Mouse (Mus musculus) neutrophil, adult 59 days (primary cell): ENCODE results near the gene Olfr315. TPM values are rescaled to one million over a fixed set of nuclear protein-coding genes. Genes with fewer than 3 reads are reported as not detected.

Experiments
- total RNA-seq, 2 experiments: library from RNA; stranded (reverse); gene quantifications; 1 replicate in 1 of 2; 2 replicates in 1 of 2; pipeline ENCODE4 v1.2.4; 2023

The Olfr315 gene
- not detected for total RNA-seq

DNA sequence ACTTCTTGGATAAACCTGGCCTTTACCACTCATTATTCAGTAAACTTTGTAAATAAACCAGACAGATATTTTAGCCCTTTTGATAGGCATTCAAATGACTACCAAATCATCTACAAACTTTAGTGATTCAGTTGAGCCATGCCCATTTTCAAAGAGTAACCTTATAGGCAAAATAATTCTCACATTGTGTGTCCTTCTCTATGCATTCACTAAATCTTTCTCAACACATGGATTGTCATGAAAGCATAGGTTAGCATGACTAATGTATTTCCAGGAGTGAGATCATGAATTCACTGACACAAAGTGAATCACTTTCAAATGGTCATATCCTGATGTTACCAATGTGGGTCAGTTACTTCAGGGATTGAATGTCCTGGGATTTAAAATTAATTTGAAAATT lies at the start of gene Olfr315:
Olfr315 (plus strand) TSS at position 301 of the 400 bp plus-strand sequence.

DNA sequence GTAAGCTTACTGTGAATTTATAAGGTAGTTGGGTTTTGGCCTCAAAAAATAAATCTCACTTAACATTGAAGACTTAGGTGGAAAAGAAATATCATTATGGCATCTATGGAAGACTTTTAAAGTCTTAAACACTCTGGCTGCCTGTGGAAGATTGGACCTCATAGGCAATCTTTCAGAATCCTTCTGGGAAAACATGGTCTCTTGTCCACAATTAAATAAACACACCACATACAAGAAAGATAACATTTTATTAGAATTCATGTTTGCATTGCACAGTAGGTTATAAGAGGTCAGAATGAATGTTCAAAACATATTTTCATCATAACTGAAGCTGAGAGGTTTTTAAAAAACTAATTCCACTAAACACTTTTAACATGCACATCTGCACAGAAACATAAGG lies 49.1 kb upstream of the Olfr315 start, which contains the start of gene Olfr318:
Olfr318 (minus strand) TSS at position 101 of the 400 bp plus-strand sequence.

DNA sequence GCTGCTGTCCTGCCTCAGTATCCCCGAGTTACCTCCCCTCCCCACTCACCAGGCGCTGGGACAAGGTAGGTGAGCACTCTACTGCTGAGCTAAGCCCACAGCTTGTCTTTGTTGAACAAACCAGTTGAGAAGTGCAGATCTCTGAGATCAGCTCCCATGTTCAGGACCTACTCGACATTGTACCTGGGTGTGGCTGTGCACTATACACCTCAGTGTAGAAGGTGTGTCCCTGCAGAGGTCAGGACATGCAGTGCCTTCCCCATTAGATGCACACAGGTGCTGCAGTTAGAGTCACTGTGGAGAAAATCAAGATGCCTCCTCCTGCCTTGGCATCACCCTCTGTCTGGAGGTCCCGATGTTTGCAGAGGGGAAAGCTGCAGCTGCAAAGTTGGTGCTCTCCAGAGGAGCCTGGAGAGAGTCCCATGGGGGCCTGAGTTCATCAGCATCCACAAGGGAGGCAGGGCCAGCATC lies 34.2 kb upstream of the Olfr315 start, which contains the start of gene Olfr317:
Olfr317 (minus strand) TSS at position 421 of the 471 bp plus-strand sequence.

DNA sequence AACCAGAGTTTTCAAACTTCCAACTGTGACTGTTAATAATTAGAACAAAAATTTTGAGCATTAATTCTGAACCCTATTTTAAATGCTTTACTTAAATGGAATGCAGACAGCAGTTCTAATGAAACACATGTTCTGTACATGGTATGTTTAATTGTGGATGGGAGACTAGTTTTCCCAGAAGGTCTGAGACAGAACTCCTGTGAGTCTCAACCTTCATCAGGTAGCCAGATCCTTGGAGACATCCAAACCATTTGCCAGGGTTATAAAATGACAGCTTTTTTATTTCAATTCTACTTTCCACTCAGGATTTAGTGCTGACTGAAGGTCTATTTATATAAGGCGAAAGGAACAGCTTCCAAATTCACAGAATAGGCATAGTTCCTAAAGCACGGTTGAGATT lies 20.6 kb upstream of the Olfr315 start, which contains the start of gene Olfr316:
Olfr316 (plus strand) TSS at position 301 of the 400 bp plus-strand sequence.

DNA sequence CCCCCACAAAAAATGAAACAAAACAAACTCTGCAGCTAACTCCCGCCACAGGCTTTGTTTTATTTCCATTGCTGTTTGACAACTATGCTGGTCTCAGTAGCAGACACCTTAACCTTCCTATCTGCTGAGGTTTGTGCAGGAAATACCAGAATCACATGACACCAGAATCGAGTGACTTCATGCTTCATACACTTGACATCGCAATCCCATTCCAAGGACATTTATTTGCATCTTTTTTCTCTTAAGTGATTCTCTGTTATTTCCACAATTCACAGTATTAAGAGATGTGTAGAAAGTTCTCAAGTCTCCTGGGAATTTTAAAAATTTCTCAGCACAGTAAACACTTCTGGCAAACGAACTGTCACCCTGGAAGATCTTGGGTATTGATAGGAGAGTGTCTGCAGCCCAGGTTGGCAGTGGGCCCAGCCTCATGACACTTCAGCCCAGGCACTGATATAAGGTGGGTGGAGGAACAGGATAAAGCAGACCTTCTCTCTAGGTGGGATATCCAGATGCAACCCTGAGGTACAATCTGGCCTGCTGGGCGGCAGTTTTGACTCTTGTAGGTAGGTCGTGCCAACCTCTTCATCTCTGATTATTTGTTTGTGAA lies 9.6 kb downstream of the Olfr315 start, which contains the start of gene Olfr314:
Olfr314 (plus strand) TSS at position 473 of the 610 bp plus-strand sequence.

DNA sequence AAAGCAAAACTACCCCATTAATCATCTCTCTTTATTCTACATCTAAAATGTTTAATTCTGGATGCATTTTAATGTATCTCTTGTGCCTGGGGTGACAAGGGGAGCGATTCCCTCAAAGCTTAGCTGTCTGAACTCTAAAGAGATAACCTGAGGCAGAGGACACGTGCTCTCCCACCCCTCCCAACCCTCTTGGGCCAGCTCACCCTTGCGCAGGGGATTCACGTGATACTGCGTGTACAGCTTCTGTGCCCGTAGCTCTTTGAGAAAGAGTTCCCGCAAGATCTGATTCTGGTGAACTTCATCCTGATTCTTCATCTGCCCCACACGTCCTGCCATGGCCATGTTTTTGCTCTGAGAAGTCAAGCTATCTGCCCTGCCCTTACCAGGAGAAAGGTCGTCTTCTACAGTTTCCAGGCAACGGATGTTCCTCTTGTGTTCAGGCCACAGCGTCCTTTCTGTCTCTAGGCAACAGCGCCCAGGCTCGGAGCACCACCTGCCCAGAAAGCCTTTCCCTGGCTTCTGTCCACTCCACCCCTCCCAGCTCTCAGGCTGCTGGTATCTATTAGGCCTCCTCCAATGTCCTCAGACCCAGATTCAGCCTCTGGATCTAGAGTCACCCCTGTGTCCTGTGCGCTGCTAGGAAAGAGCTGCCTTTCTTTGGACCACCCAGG lies 28.7 kb downstream of the Olfr315 start, which contains the start of gene Fam183b:
Fam183b (minus strand) TSS at position 403 of the 671 bp plus-strand sequence.

DNA sequence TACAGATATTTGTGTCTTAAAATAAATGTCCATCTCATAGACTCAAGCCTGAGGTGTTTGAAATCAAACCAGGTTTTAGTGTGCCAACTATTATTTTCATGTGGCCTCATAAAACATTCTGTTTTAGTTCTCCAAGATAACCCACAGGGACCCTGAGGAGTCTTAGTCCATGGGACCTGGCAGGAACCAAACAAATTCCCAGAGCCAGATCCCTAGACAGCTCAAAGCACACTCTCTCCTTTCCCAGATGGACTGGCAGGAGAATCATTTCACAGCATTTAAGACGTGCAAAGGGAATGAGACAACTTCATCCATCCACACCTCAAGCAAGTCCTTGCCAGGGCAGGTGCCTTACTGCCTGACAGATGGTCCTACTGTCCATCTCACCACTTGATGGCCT lies 41.7 kb downstream of the Olfr315 start, which contains the start of gene Olfr313:
Olfr313 (plus strand) TSS at position 301 of the 400 bp plus-strand sequence.

DNA sequence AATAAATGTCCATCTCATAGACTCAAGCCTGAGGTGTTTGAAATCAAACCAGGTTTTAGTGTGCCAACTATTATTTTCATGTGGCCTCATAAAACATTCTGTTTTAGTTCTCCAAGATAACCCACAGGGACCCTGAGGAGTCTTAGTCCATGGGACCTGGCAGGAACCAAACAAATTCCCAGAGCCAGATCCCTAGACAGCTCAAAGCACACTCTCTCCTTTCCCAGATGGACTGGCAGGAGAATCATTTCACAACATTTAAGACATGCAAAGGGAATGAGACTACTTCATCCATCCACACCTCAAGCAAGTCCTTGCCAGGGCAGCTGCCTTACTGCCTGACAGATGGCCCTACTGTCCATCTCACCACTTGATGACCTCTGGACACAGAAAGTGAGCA lies 55.9 kb downstream of the Olfr315 start, which contains the start of gene Olfr312:
Olfr312 (plus strand) TSS at position 301 of the 400 bp plus-strand sequence.

Other genes starting within 250 kb of the Olfr315 start
- not detected for gene Olfr330, start 238.4 kb upstream of the Olfr315 start, total RNA-seq
- gene Olfr329-ps, start 226.8 kb upstream of the Olfr315 start, total RNA-seq, result not detected
- gene Olfr328, start 217.6 kb upstream of the Olfr315 start, total RNA-seq, result under 1 TPM; 0.16 to 0.44 TPM
- gene Olfr224, start 202.6 kb upstream of the Olfr315 start, total RNA-seq, result not detected
- not detected for gene Olfr325, start 195.5 kb upstream of the Olfr315 start, total RNA-seq
- gene Olfr324, start 178.1 kb upstream of the Olfr315 start, total RNA-seq, result not detected
- gene 2210407C18Rik, start 157.1 kb upstream of the Olfr315 start, total RNA-seq, result not detected
- not detected for gene Olfr323, start 142.7 kb upstream of the Olfr315 start, total RNA-seq
- 1 to 10 TPM in 1 of 2 experiments, under 1 TPM in 1; 0.88 to 1.2 TPM for gene Trim58, start 132.7 kb upstream of the Olfr315 start, total RNA-seq
- under 1 TPM in 1 of 2 experiments, not detected in 1; 0.07 TPM for gene Olfr322, start 114.4 kb upstream of the Olfr315 start, total RNA-seq
- gene Olfr320, start 92.1 kb upstream of the Olfr315 start, total RNA-seq, result not detected
- gene Olfr319, start 74.0 kb upstream of the Olfr315 start, total RNA-seq, result not detected
- under 1 TPM; 0.11 to 0.18 TPM for gene Olfr318, start 49.2 kb upstream of the Olfr315 start, total RNA-seq
- not detected for gene Olfr317, start 34.0 kb upstream of the Olfr315 start, total RNA-seq
- not detected for gene Olfr316, start 20.5 kb upstream of the Olfr315 start, total RNA-seq
- gene Olfr314, start 9.8 kb downstream of the Olfr315 start, total RNA-seq, result not detected
- gene Fam183b, start 28.8 kb downstream of the Olfr315 start, total RNA-seq, result not detected
- not detected for gene Olfr313, start 41.8 kb downstream of the Olfr315 start, total RNA-seq
- not detected for gene Olfr312, start 56.0 kb downstream of the Olfr315 start, total RNA-seq
- gene Olfr311, start 66.1 kb downstream of the Olfr315 start, total RNA-seq, result not detected
- gene Gm12258, start 74.0 kb downstream of the Olfr315 start, total RNA-seq, result 1 to 10 TPM; 1.6 to 2.4 TPM
- 1 to 10 TPM; 2.2 to 3.8 TPM for gene 2810021J22Rik, start 94.0 kb downstream of the Olfr315 start, total RNA-seq
- gene Zfp39, start 131.0 kb downstream of the Olfr315 start, total RNA-seq, result 1 to 10 TPM; 4.5 to 4.9 TPM
- 1 to 10 TPM; 3.0 to 8.3 TPM for gene Btnl10, start 144.7 kb downstream of the Olfr315 start, total RNA-seq
- 10 to 100 TPM; 48.0 to 49.7 TPM for gene Rnf187, start 165.7 kb downstream of the Olfr315 start, total RNA-seq
- gene Hist3h2ba, start 175.7 kb downstream of the Olfr315 start, total RNA-seq, result 10 to 100 TPM; 14.0 to 44.6 TPM
- 10 to 100 TPM; 56.8 to 72.0 TPM for gene Hist3h2a, start 181.5 kb downstream of the Olfr315 start, total RNA-seq
- not detected for gene Trim17, start 181.5 kb downstream of the Olfr315 start, total RNA-seq
- 10 to 100 TPM; 60.6 to 63.2 TPM for gene Trim11, start 204.9 kb downstream of the Olfr315 start, total RNA-seq